Mouse (Mus musculus) embryonic facial prominence, embryonic 14.5 days (tissue): ENCODE measurements around the gene Ifih1. TPM values are rescaled to one million over a fixed set of nuclear protein-coding genes. Genes with fewer than 3 reads are reported as not detected.

Source experiments
- ATAC-seq: fragments of 200-750 bp; cut with Nextera tagmentation; 2 replicates; pipeline ENCODE4 v1.8.0; 2017; ENCODE audit warnings: low read depth, moderate number of reproducible peaks, moderate TSS enrichment
- DNase-seq: peaks from one replicate; pipeline ENCODE4 v3.0.0-alpha.2; 2015; ENCODE audit warnings: low spot score
- H3K27ac ChIP-seq: fragments of 300-500 bp; sonication (generic); replicated peaks from 2 replicates; pipeline ENCODE4 v1.5.1; 2014; ENCODE audit warnings: low read depth, mild to moderate bottlenecking, low read length, moderate library complexity
- H3K27me3 ChIP-seq: fragments of 300-500 bp; sonication (generic); replicated peaks from 2 replicates; pipeline ENCODE4 v1.6.1; 2014; ENCODE audit warnings: low read length; ENCODE audit not compliant: control insufficient read depth, insufficient read depth
- H3K36me3 ChIP-seq: fragments of 300-500 bp; sonication (generic); 2 replicates; pipeline ENCODE4 v1.6.1; 2014; ENCODE audit warnings: low read length, mixed read lengths; ENCODE audit not compliant: control insufficient read depth, insufficient read depth
- H3K4me1 ChIP-seq: fragments of 300-500 bp; sonication (generic); 2 replicates; pipeline ENCODE4 v1.6.1; 2014; ENCODE audit warnings: antibody characterized with exemption, low read length; ENCODE audit not compliant: control insufficient read depth, insufficient read depth
- H3K4me2 ChIP-seq: fragments of 300-500 bp; sonication (generic); 2 replicates; pipeline ENCODE4 v1.6.1; 2014; ENCODE audit warnings: low read depth, mild to moderate bottlenecking, low read length, moderate library complexity, mixed read lengths
- H3K4me3 ChIP-seq: fragments of 300-500 bp; sonication (generic); 2 replicates; pipeline ENCODE4 v1.5.1; 2014; ENCODE audit warnings: low read depth, mild to moderate bottlenecking, low read length
- H3K9ac ChIP-seq: fragments of 300-500 bp; sonication (generic); 2 replicates; pipeline ENCODE4 v1.6.1; 2014; ENCODE audit warnings: low read depth, mild to moderate bottlenecking, low read length, moderate library complexity, mixed read lengths
- H3K9me3 ChIP-seq: fragments of 300-500 bp; sonication (generic); 2 replicates; pipeline ENCODE4 v1.6.1; 2016; ENCODE audit warnings: low read length; ENCODE audit not compliant: control insufficient read depth
- WGBS: fragments of 180-500 bp; shearing (Covaris S2); extraction: QIAGEN DNeasy Blood & Tissue Kit; methylation state at CpG from one replicate; pipeline ENCODE4 v1.1.7; 2014; 5-methylcytosine and 5-hydroxymethylcytosine counted together
- polyA plus RNA-seq: library from polyadenylated mRNA; unstranded; fragments of >200 nt; fragmentation: Nextera tagmentation; extraction: Ambion mirVana; gene quantifications from 2 replicates; pipeline ENCODE4 v1.2.1, GENCODE M21; 2014

Gene Ifih1
- polyA plus RNA-seq, 1 experiment from 2014 or later: 2.9 TPM

DNA sequence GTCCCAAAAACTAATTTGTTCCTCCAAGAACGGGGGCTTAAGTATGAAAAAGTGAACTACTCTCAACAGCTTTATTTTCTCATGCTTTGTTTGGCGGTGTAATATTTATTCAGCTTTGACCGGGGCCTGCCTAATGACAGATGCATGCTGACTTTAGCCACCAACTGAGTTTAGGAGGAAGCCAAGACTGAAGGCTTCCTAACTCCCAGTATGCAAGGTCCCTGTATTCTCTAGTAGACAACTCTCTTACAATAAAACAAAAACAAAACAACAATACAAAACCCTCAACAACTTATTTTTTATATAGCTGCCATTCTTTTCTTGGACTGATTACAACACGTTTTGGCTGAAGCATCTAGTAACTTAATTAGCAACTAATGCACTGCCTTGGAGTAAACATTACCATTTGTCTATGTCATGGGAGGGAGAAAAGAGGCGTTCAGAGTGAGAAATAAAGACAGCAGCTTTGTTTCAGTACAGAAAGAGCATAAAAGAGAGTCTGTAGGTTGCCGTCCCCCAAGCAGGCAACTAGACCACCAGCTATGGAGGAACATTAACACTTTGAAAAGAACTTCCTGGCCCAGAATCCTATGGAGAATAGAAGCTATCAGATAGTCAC lies 725 bp upstream of the Ifih1 start:
- Histone ChIP-seq H3K4me3 (peak overlapping the region; percentile 49), H3K9ac (peak overlapping the region; percentile 66; the same call in 1 of the 2 replicates), H3K36me3 (no peaks in the 10 kb centered on the region), H3K27ac (no peak overlapping the region), H3K4me2 (peak overlapping the region; percentile 71), H3K9me3 (no peaks in the 10 kb centered on the region), H3K27me3 (peaks cover 3% of the 10 kb centered on the region; the same call in 1 of the 2 replicates), H3K4me1 (peaks cover 8% of the 10 kb centered on the region; the same call in 1 of the 2 replicates)
- no peak for DNase-seq
- ATAC-seq: no peak
- 24% methylated on average over 6 of the region's 6 CpGs for WGBS

DNA sequence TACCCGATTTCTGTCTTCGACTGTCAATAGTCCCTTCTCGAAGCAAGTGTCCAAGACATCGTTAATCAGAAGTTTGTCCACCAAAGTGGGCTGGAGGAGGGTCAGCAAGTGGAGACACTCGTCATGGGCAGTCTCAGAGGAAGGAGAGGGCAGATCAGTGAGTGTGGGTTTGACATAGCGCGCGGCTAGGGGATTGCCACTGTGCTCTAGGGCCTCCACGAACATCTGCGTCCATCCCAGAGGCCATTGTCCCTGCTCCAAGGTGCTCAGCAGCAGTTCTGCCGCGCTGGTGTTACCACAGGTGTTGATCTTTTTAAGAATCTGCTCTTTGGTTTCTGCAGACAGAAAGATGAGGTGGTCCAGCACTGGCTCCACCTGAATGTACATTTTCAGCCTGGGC lies 580 bp downstream of the Ifih1 start:
- Histone ChIP-seq H3K4me1 (peaks cover 8% of the 10 kb centered on the region; the same call in 1 of the 2 replicates), H3K36me3 (no peaks in the 10 kb centered on the region), H3K4me2 (peak overlapping the region; percentile 71), H3K9me3 (no peaks in the 10 kb centered on the region), H3K27ac (no peak overlapping the region), H3K27me3 (peaks cover 3% of the 10 kb centered on the region; the same call in 1 of the 2 replicates), H3K9ac (peak overlapping the region; percentile 66), H3K4me3 (peak overlapping the region; percentile 49)
- ATAC-seq (peak; percentile 62), DNase-seq (no peak)
- WGBS: 34% methylated on average over 12 of the region's 12 CpGs

- no peak overlapping the region for H3K27ac ChIP-seq
- DNase-seq (no peak), ATAC-seq (no peak)
- 88% methylated on average over 5 of the region's 5 CpGs for WGBS
- H3K4me1 ChIP-seq: peaks cover 8% of the 10 kb centered on the region; the same call in 1 of the 2 replicates
- H3K27me3 ChIP-seq: peaks cover 3% of the 10 kb centered on the region; the same call in 1 of the 2 replicates
- H3K36me3 ChIP-seq: no peaks in the 10 kb centered on the region
- no peak overlapping the region for H3K9ac ChIP-seq
- no peak overlapping the region for H3K4me3 ChIP-seq
- no peaks in the 10 kb centered on the region for H3K9me3 ChIP-seq
- no peak overlapping the region for H3K4me2 ChIP-seq
Observed at GRCm38 (mm10) chr2:62644891-62645290, 1.2 kb downstream of the Ifih1 start.

DNA sequence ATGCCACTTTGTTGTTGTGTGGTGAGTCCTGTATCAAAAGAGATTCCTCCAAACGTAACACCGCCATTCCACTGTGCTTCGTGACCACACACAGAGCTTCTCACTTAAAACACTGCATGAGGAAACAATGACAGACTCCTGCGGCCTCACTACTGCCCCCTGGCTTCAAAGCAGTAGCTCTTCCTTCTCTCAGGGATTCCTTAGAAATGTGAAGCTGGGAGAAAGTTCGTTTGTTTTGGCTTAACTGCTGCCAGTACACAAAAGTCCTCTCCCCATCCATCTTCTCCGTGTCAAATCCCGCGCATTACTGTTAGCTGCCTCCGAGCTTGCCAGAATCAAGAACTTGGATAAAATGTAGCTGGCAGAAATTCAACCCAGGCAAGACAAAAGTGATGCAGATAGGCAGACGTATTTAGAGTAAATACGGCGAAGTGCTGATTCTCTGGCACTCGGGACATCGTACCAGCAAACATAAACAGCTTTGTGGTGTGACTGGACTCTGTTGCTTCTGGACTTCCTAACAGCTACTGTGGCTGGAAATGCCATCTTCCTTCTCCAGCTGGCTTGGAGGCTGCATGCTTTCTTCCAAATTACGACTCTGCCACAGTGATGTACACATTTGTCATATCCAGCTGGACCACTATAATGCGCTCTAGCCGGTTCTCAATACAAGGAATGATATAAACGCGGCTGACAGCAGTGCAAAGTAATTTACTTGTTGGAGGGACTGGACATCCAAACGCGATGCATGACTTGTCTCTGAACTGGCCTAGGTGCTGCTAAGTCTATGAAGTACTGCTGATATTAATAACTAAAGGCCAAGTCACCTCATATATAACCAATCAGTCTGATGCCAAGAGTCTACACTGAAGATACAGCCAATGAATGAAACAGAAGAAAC lies 2.4 kb downstream of the Ifih1 start:
- peak overlapping the region; percentile 32 for H3K4me2 ChIP-seq
- H3K36me3 ChIP-seq: no peaks in the 10 kb centered on the region
- no peaks in the 10 kb centered on the region for H3K9me3 ChIP-seq
- H3K27me3 ChIP-seq: peaks cover 3% of the 10 kb centered on the region; the same call in 1 of the 2 replicates
- ATAC-seq (no peak), DNase-seq (peak; percentile 22)
- 46% methylated on average over 21 of the region's 21 CpGs for WGBS
- H3K27ac ChIP-seq: no peak overlapping the region
- H3K4me1 ChIP-seq: peaks cover 8% of the 10 kb centered on the region; the same call in 1 of the 2 replicates
- no peak overlapping the region for H3K9ac ChIP-seq
- H3K4me3 ChIP-seq: no peak overlapping the region

GRCm38 (mm10) chr2:62639869-62640268 lies 6.2 kb downstream of the Ifih1 start:
- ATAC-seq: no peak
- WGBS: 87% methylated on average over 2 of the region's 2 CpGs
- H3K27me3 ChIP-seq: peaks cover 3% of the 10 kb centered on the region; the same call in 1 of the 2 replicates

GRCm38 (mm10) chr2:62630446-62630845 lies 15.6 kb downstream of the Ifih1 start:
- DNase-seq (peak; percentile 86), ATAC-seq (no peak)

More at GRCm38 (mm10) chr2:62639869-62640268, 6.2 kb downstream of the Ifih1 start:
- Histone ChIP-seq H3K4me3 (no peak overlapping the region), H3K4me1 (no peaks in the 10 kb centered on the region), H3K9me3 (no peaks in the 10 kb centered on the region), H3K36me3 (no peaks in the 10 kb centered on the region), H3K4me2 (no peak overlapping the region), H3K27ac (no peak overlapping the region), H3K9ac (no peak overlapping the region)
- DNase-seq: no peak

GRCm38 (mm10) chr2:62628356-62628755 lies 17.7 kb downstream of the Ifih1 start:
- ATAC-seq (no peak), DNase-seq (no peak)
- Histone ChIP-seq H3K4me2 (no peak overlapping the region), H3K4me3 (no peak overlapping the region), H3K9ac (no peak overlapping the region), H3K27me3 (no peaks in the 10 kb centered on the region), H3K36me3 (no peaks in the 10 kb centered on the region), H3K4me1 (no peaks in the 10 kb centered on the region), H3K9me3 (no peaks in the 10 kb centered on the region), H3K27ac (no peak overlapping the region)
- WGBS: 85% methylated on average over 5 of the region's 5 CpGs

More at GRCm38 (mm10) chr2:62630446-62630845, 15.6 kb downstream of the Ifih1 start:
- Histone ChIP-seq H3K9me3 (no peaks in the 10 kb centered on the region), H3K4me2 (no peak overlapping the region), H3K4me1 (no peaks in the 10 kb centered on the region), H3K4me3 (no peak overlapping the region), H3K9ac (no peak overlapping the region), H3K27ac (no peak overlapping the region), H3K27me3 (no peaks in the 10 kb centered on the region), H3K36me3 (no peaks in the 10 kb centered on the region)
- WGBS: 19% methylated on average over 6 of the region's 6 CpGs

DNA sequence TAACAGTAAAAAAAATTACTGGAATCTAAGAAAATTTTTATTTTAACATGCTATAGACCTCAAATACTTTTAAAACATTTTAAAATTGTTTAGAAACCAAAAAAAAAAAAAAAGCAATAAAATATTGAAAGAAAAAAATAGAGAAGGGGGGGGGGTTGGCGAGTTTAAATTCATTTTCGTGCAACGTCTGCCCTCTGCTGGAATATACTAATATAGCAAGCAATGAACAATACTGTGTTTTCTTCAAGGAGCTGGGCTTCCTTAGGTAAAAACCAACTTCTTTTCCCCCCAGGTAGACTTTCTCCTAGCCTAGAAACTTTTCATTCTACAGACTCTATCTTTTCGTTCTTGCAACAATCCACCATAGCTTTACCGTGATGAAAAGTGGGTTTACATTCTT lies 18.3 kb downstream of the Ifih1 start:
- DNase-seq: peak; percentile 48
- WGBS: 7% methylated on average over 5 of the region's 5 CpGs
- Histone ChIP-seq H3K4me1 (0 out of 2 replicates have a peak, but pooled peaks cover 3% of the 10 kb centered on the region), H3K27me3 (no peaks in the 10 kb centered on the region), H3K9me3 (no peaks in the 10 kb centered on the region), H3K27ac (no peak overlapping the region), H3K9ac (no peak overlapping the region), H3K4me3 (no peak overlapping the region), H3K36me3 (no peaks in the 10 kb centered on the region), H3K4me2 (no peak overlapping the region)
- no peak for ATAC-seq
